Mouse (Mus musculus): Measurements from ENCODE around the gene Slf2.

The Slf2 gene

GRCm38 (mm10) chr19:44930744-44931453 lies at the start of gene Slf2:
Gene Slf2, plus strand, starts transcription at chr19:44931151.
- peak; percentile 99 for DNase-seq (ENCODE audit: low spot score)

GRCm38 (mm10) chr19:44882552-44883024 lies 48.4 kb upstream of the Slf2 start:
- no peak for DNase-seq (ENCODE audit: low spot score)

GRCm38 (mm10) chr19:44884331-44884730 lies 46.6 kb upstream of the Slf2 start:
- no peak for DNase-seq (ENCODE audit: low spot score)

- no peak for DNase-seq (ENCODE audit: low spot score)
These were observed 44.5 kb upstream of the Slf2 start for GRCm38 (mm10) chr19:44886475-44886874.

- DNase-seq (ENCODE audit: low spot score) = no peak
These were observed 43.2 kb upstream of the Slf2 start for GRCm38 (mm10) chr19:44887679-44888235.

- DNase-seq (ENCODE audit: low spot score) = no peak
These were observed 41.4 kb upstream of the Slf2 start for GRCm38 (mm10) chr19:44889548-44889947.

GRCm38 (mm10) chr19:44891446-44891845 lies 39.5 kb upstream of the Slf2 start:
- DNase-seq (ENCODE audit: low spot score) = no peak

- no peak for DNase-seq (ENCODE audit: low spot score)
These were observed 37.6 kb upstream of the Slf2 start for GRCm38 (mm10) chr19:44893231-44893871.

- peak; percentile 62 for DNase-seq (ENCODE audit: low spot score)
These were observed 35.7 kb upstream of the Slf2 start for GRCm38 (mm10) chr19:44895245-44895644.

- DNase-seq (ENCODE audit: low spot score) = no peak
These were observed 34.5 kb upstream of the Slf2 start for GRCm38 (mm10) chr19:44896450-44896849.

GRCm38 (mm10) chr19:44897521-44897920 lies 33.4 kb upstream of the Slf2 start:
- DNase-seq (ENCODE audit: low spot score) = no peak

GRCm38 (mm10) chr19:44898646-44899045 lies 32.3 kb upstream of the Slf2 start:
- DNase-seq (ENCODE audit: low spot score) = no peak

GRCm38 (mm10) chr19:44899104-44899793 lies 31.7 kb upstream of the Slf2 start:
- DNase-seq (ENCODE audit: low spot score) = peak; percentile 88

GRCm38 (mm10) chr19:44899947-44900773 lies 30.8 kb upstream of the Slf2 start:
- no peak for DNase-seq (ENCODE audit: low spot score)

GRCm38 (mm10) chr19:44901047-44901446 lies 29.9 kb upstream of the Slf2 start:
- no peak for DNase-seq (ENCODE audit: low spot score)

- DNase-seq (ENCODE audit: low spot score) = no peak
These were observed 28.6 kb upstream of the Slf2 start for GRCm38 (mm10) chr19:44902324-44902723.

- DNase-seq (ENCODE audit: low spot score) = no peak
These were observed 27.5 kb upstream of the Slf2 start for GRCm38 (mm10) chr19:44903343-44904000.

- no peak for DNase-seq (ENCODE audit: low spot score)
These were observed 26.7 kb upstream of the Slf2 start for GRCm38 (mm10) chr19:44904141-44904720.

GRCm38 (mm10) chr19:44905316-44905715 lies 25.6 kb upstream of the Slf2 start:
- peak; percentile 42 for DNase-seq (ENCODE audit: low spot score)

- peak; percentile 73 for DNase-seq (ENCODE audit: low spot score)
These were observed 22.9 kb upstream of the Slf2 start for GRCm38 (mm10) chr19:44907851-44908690.

All from yolk sac, embryonic 10.5 days (tissue).